Mouse (Mus musculus) hindbrain, embryonic 16.5 days (tissue): Measurements from ENCODE around the gene Afap1. TPM values are rescaled to one million over a fixed set of nuclear protein-coding genes. Genes with fewer than 3 reads are reported as not detected.

Experiments used
- ATAC-seq: fragments of 200-750 bp; cut with Nextera tagmentation; 2 replicates; pipeline ENCODE4 v1.8.0; 2017; ENCODE audit warnings: moderate TSS enrichment, moderate library complexity
- H3K27ac ChIP-seq: fragments of 300-500 bp; sonication (generic); 2 replicates; pipeline ENCODE4 v1.5.1; 2014; ENCODE audit warnings: low read depth, mild to moderate bottlenecking, control low read depth, low read length, moderate library complexity
- H3K27me3 ChIP-seq: fragments of 300-500 bp; sonication (generic); replicated peaks from 2 replicates; pipeline ENCODE4 v1.6.1; 2014; ENCODE audit warnings: low read length; ENCODE audit not compliant: control insufficient read depth, insufficient read depth
- H3K36me3 ChIP-seq: fragments of 300-500 bp; sonication (generic); 2 replicates; pipeline ENCODE4 v1.6.1; 2014; ENCODE audit warnings: mild to moderate bottlenecking, low read length, moderate library complexity, mixed read lengths; ENCODE audit not compliant: control insufficient read depth, insufficient read depth
- H3K4me1 ChIP-seq: fragments of 300-500 bp; sonication (generic); 2 replicates; pipeline ENCODE4 v1.6.1; 2014; ENCODE audit warnings: low read depth, low read length; ENCODE audit not compliant: control insufficient read depth, insufficient read depth
- H3K4me2 ChIP-seq: fragments of 300-500 bp; sonication (generic); 2 replicates; pipeline ENCODE4 v1.6.1; 2014; ENCODE audit warnings: mild to moderate bottlenecking, low read length, control low read depth, moderate library complexity
- H3K4me3 ChIP-seq: fragments of 300-500 bp; sonication (generic); 2 replicates; pipeline ENCODE4 v1.5.1; 2014; ENCODE audit warnings: mild to moderate bottlenecking, low read length, control low read depth, moderate library complexity
- H3K9ac ChIP-seq: fragments of 300-500 bp; sonication (generic); 2 replicates; pipeline ENCODE4 v1.6.1; 2014; ENCODE audit warnings: low read depth, mild to moderate bottlenecking, control low read depth, low read length, moderate library complexity
- H3K9me3 ChIP-seq: fragments of 300-500 bp; sonication (generic); 2 replicates; pipeline ENCODE4 v1.6.1; 2014; ENCODE audit warnings: mild to moderate bottlenecking, low read length, moderate library complexity; ENCODE audit not compliant: control insufficient read depth
- WGBS: fragments of 180-500 bp; shearing (Covaris S2); extraction: QIAGEN DNeasy Blood & Tissue Kit; methylation state at CpG from one replicate; pipeline ENCODE4 v1.1.7; 2014; 5-methylcytosine and 5-hydroxymethylcytosine counted together
- polyA plus RNA-seq: library from polyadenylated mRNA; unstranded; fragments of >200 nt; fragmentation: Nextera tagmentation; extraction: Ambion mirVana; gene quantifications from 2 replicates; pipeline ENCODE4 v1.2.1, GENCODE M21; 2015

Gene Afap1
- polyA plus RNA-seq, 1 experiment from 2014 or later = 54.8 TPM

DNA sequence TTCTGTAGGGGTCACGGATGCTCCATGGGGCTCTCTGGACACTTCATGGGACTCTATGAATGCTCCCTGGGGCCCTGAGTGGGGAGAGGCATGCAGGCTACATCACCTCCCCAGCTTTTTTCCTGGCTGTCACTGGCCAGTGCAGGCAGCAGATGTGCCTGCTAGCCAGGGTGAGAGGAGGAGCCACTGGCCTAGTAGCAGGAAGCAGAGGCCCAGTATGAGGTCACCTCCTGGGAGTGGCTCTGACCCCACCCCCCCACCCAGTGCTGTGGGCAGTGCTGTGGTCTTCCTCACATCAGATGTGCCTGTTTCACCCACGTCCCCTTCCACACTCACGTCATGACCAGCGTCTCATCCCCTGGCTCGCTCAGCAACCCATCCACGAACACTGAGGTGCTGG is 148.6 kb downstream of the Afap1 start:
- H3K27me3 ChIP-seq = no peaks in the 10 kb centered on the region; the same call in 1 of the 2 replicates
- peaks cover 17% of the 10 kb centered on the region for H3K4me1 ChIP-seq
- peaks cover 6% of the 10 kb centered on the region; the same call in 1 of the 2 replicates for H3K36me3 ChIP-seq
- no peak overlapping the region for H3K27ac ChIP-seq
- no peak overlapping the region for H3K9ac ChIP-seq
- no peak overlapping the region for H3K4me2 ChIP-seq
- no peak for ATAC-seq
- no peak overlapping the region for H3K4me3 ChIP-seq
- no peaks in the 10 kb centered on the region for H3K9me3 ChIP-seq
- 94% methylated on average over 6 of the region's 6 CpGs for WGBS

DNA sequence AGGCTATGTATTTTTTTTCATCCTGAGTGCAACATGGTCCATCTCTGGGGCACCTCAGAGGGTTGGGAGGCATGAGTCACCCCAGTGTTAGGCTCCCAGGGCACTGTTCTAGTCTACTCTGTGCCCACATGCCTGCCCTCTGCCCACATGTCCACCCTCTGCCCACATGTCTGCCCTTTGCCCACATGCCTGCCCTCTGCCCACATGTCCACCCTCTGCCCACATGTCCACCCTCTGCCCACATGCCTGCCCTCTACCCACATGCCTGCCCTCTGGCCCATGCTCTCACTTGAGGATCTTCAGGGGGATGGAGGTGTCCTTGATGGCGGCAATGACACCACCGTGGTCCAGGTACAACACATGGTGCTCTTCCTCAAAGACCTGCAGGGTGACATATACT is 150.0 kb downstream of the Afap1 start:
- 93% methylated on average over 2 of the region's 2 CpGs for WGBS
- Histone ChIP-seq H3K4me3 (no peak overlapping the region), H3K36me3 (no peaks in the 10 kb centered on the region), H3K9ac (no peak overlapping the region), H3K4me1 (peaks cover 17% of the 10 kb centered on the region), H3K27me3 (no peaks in the 10 kb centered on the region; the same call in 1 of the 2 replicates), H3K27ac (no peak overlapping the region), H3K4me2 (no peak overlapping the region), H3K9me3 (no peaks in the 10 kb centered on the region)
- no peak for ATAC-seq

Other genes with a start within 250 kb of the Afap1 start
- 17.3 and 25.5 TPM in 2 replicates for gene Htra3, start 213.5 kb upstream of the Afap1 start, polyA plus RNA-seq
- 2.6 and 2.7 TPM in 2 replicates for gene Sh3tc1, start 153.3 kb upstream of the Afap1 start, polyA plus RNA-seq
- gene Ablim2, start 135.4 kb upstream of the Afap1 start, polyA plus RNA-seq = 39.3 and 40.2 TPM in 2 replicates